Mouse (Mus musculus): Measurements from ENCODE around the gene Adck2. TPM values are rescaled to one million over a fixed set of nuclear protein-coding genes. Genes with fewer than 3 reads are reported as not detected.

The Adck2 gene
- total RNA-seq, 2 experiments from 2014 or later, result 5.3 to 6.2 TPM

DNA sequence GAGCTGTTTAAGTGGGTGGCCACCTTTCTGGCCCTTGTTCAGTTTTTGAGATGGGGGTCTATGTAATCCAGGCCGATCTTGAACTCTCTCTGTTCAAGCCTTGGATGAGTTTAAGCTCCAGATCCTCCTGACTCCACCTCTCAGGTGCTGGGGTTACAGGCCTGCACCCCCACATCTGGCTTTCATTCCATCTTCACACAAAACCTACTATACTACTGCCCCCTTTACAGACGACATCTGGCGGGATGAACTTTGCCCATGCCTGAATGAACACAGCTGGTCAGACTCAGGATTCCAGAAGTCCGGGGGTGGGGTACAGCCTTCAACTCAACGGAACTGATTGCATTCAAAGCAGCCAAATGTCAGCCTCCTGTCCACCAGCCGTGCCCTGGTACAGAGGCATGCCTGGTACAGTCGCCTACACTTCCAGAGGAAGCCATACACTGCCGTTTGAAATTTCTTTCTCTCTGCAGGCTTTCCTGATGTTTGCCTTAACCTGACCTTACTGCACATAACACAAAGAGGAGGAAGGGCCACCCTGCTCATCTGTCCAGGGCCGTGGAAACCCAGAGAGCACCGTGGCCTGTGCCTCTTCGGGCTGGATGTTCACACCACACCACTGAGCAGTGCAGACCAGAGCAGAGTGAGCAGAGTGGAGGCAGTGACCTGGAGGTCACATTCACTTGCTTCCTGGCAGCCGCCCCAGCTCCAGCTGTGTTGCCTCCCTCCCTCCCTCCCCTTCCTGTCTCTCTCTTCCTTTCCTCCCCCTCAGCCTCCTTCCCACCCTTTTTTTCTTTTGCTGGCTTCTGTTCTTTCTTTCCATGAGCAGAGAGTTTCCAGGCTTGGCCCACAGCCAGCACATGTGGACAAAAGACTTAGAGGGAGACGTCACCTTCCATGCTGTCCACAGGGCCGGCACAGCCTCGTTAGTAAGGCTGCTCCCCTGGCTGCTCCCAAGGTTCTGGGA lies 30.8 kb upstream of the Adck2 start:
- Histone ChIP-seq H3K4me3 (no peak overlapping the region), H3K27ac (peak overlapping the region; percentile 67)
- intact Hi-C loops (cut with DNase I), result no loop called here
- peak; percentile 84 for DNase-seq
- no peak for TF ChIP-seq CTCF (IDR thresholded peaks at IDR 0.05)

DNA sequence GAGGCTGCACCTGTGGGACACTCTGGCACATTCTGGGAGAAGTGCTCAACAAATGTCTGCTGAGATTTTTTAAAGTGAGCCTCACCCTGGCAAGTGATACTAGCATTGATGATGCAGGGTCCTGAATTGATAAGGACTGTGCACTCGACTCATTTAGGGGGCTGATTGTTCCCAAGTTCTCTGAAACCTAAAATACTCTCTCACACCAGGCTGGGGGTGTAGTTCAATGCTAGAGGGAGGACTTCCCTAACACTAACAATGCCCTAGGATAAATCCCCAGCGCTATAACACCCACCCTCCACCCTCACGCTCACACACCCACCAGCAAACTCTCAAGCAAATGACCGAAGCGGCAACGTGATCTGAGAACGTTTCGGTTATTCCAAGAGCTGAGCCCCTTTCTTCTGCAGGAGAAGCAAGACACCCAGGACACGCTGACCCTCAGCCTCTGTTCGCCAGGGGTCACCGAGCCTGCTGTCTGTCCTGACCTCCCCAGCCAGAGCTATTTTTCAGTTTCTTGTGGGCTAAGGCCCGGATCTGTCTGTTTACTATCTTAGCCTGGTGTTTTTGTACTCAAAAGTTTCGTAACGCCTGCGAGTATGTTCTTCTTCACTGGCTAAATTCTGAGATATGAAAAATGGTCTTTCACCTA lies 29.8 kb upstream of the Adck2 start:
- no peak for DNase-seq
- TF ChIP-seq CTCF (IDR thresholded peaks at IDR 0.05), result no peak
- intact Hi-C loops (cut with DNase I), result no loop called here
- peak overlapping the region; percentile 67 for H3K27ac ChIP-seq
- no peak overlapping the region for H3K4me3 ChIP-seq

DNA sequence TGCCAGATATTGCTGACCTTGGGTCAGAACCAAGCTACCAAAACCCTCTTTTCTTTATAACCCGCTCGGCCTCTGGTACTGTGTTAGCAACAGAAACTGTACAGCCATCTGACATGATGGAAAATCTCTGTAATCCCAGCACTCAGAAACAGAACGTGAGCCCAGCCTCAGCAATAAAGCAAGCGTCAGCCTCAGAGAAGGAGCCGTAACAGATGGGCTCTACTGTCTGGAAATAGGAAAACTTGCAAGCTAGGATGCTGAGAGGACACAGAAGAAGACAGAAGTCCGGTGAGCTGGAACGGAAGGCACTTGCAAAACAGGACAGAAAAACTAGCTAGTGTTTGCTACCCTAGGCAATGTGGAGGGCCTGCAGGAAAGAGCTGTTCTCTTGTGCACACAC lies 28.2 kb upstream of the Adck2 start:
- DNase-seq, result no peak
- Histone ChIP-seq H3K4me3 (no peak overlapping the region), H3K27ac (no peak overlapping the region)
- intact Hi-C loops (cut with DNase I), result no loop called here
- TF ChIP-seq CTCF (IDR thresholded peaks at IDR 0.05), result no peak

DNA sequence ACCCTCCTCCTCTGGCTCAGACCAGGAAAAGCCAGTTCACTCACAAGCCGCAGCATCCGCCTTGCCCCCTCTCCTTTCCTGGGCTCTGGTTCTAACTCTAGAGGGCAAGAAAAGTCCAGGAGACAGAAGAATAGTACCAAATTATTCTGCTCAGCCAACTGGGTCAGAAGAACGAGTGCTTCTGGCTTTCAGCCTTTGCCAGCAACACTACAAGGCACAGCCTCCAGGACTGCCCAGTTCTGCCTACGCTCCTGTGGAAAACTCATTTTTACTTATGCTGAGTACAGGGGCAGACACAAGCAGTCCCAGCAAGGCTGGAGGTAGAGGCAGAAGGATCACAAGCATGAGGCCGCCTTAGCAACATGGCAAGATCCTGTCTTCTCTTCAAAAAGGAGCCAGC lies 25.6 kb upstream of the Adck2 start:
- H3K27ac ChIP-seq, result no peak overlapping the region
- TF ChIP-seq CTCF (IDR thresholded peaks at IDR 0.05), result no peak
- no peak for DNase-seq
- intact Hi-C loops (cut with DNase I), result no loop called here
- H3K4me3 ChIP-seq, result no peak overlapping the region

DNA sequence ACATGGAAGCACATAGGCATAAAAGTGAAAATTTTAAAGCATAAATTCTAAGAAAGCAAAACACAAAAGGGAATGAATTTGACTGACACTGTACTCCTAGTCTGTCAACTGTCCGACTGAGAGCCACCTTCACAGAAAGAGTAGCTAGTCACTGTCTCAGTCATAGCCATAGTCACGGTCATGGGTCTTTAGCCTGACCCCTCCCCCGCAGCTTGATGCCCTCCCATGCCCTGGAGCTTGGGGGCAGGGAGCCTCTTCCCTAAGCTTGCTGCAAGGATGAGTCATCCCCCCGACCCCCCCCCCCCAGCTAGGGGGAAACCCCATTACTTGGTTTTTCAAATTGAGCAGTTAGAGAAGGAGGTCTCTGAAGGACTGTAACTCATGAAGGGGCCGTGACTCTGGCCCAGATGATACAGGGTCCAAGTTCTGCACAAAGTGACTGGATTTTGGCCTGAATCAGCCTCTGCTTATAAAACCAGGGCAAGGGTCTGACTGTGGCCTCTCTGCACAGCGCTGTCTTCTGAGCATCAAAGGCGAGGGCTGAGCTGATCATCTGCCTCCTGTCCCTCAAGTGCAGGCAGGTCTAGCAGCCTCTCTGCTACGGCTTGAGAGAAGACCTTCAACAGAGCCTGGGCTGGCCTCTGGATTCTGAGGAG lies 21.6 kb upstream of the Adck2 start:
- intact Hi-C loops (cut with DNase I), result no loop called here
- no peak for DNase-seq
- no peak for TF ChIP-seq CTCF (IDR thresholded peaks at IDR 0.05)
- Histone ChIP-seq H3K4me3 (no peak overlapping the region), H3K27ac (peak overlapping the region; percentile 38)

DNA sequence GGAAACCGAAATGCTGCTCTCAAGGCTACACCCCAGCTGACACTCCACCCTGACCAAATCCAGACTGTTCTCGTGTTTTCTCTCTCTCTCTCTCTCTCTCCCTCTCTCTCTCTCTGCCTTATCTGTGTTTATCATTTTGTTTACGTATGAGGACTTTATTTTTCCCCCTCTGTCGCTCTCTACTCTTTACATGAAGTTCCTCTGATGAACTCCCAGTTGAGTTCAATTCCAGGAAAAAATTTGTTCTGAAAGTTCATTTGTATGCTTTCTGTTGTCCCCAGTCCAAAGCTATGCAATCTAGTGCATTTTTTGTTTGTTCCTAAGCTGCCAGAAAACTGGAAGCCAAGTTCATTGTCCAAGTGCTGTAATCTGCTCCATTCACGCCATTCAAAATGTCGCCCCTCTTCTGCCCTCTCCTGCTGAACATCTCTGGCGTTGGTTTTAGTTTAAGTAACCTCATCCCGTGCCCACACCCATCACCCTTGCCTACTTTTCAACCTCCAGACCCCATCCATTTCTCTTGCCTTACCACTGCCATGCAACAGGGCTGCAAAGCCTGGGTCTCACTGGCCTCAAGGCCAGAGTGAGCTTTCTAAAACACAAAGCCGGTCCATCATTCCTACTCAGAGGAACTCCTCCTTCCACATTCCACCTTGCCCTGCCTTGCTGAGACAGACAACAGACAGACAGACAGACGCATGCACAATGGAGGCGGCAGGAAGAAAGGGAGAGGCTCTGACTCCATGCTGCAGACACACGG lies 18.6 kb upstream of the Adck2 start:
- no peak for TF ChIP-seq CTCF (IDR thresholded peaks at IDR 0.05)
- peak overlapping the region; percentile 76 for H3K27ac ChIP-seq
- intact Hi-C loops (cut with DNase I), result no loop called here
- H3K4me3 ChIP-seq, result peak overlapping the region; percentile 88
- DNase-seq, result no peak

DNA sequence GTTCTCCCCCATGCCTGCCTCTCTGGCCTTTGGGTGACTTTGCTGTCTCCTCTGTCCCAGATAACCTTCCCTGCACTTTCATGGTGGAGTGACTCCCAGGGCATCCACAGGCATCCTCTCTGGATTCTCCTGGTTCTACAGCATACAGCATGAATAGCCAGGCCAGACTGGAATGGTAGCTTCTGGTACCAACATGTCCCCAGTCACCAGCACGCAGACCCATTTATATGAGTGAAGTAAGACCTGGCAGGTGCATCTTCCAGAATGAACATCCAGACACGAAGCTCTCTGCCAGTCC lies 18.1 kb upstream of the Adck2 start:
- TF ChIP-seq CTCF (IDR thresholded peaks at IDR 0.05), result no peak
- DNase-seq, result no peak
- Histone ChIP-seq H3K27ac (peak overlapping the region; percentile 76), H3K4me3 (peak overlapping the region; percentile 88)
- intact Hi-C loops (cut with DNase I), result no loop called here

DNA sequence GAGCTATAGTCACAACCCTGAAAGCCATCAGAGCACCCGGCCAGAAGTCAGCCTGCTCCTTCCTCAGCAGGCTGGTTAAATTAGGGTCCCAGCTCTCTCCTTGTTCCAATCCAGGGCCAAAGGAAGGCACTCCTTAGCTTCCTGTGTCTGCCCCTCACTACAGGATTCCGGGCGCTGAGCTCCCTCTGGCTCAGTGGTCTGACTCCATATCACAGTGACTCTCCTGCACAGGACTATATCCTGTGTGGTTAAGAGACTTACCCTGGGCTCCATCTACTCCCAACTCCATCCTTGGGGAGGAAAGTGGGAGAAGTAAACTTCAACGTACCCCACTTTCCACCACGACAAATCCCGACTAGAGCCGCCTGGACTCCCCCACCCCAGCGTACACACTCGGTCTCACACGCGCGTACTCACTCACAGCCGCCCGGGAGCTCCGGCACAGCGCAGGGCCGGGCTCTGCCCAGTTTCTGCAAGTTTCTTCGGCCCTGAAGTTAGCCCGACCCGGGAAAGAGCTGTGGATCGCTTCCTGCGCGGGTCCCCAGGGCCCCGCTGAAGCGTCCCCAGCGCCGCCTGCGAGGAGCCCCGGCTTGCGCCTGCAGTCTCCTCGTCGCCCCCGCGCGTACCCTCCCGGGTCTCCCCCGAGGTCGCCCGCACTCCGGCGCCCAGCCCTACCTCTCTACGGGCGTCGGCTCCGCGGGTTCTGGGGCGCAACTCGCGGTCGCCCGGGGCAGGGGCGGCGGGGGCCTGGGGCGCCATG lies 16.6 kb upstream of the Adck2 start:
- H3K27ac ChIP-seq, result peak overlapping the region; percentile 86
- peak overlapping the region; percentile 88 for H3K4me3 ChIP-seq
- no peak for TF ChIP-seq CTCF (IDR thresholded peaks at IDR 0.05)
- DNase-seq, result peak; percentile 54
- intact Hi-C loops (cut with DNase I), result no loop called here

DNA sequence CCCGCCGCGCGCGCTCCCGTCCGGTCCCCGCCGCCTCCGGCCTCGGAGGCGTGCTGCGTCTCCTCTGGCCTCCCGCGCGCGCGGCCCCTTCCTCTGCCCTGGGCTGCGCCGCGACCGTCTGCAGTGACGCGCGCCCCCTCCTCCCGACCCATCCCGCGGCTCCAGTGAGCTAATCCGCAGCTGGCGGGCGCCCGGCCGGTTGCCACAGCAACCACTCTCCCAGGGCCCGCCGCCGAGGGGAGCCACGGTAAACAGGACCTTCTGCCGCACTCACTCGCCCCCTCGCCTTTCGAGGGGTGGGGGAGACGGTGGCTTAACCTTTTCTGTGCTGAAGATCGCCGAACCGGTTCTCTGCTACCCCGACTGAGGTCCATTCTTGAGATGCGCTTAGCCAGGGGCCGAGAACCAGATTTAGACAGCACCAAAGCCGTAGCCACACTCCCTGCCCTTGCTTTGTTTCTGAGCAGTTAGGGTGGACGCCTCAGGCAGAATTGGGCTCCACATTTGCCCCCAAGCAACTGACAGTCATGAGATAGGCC lies 15.9 kb upstream of the Adck2 start, which contains the start of gene Dennd2a:
Gene Dennd2a (minus strand): TSS at position 145 of the 539 bp plus-strand sequence.
- peak; percentile 87 for DNase-seq
- peak within 1 kb of the TSS; percentile 88 for H3K4me3 ChIP-seq
- intact Hi-C loops (cut with DNase I), result no loop called here
- H3K27ac ChIP-seq, result peak within 1 kb of the TSS; percentile 86
- no peak for TF ChIP-seq CTCF (IDR thresholded peaks at IDR 0.05)

DNA sequence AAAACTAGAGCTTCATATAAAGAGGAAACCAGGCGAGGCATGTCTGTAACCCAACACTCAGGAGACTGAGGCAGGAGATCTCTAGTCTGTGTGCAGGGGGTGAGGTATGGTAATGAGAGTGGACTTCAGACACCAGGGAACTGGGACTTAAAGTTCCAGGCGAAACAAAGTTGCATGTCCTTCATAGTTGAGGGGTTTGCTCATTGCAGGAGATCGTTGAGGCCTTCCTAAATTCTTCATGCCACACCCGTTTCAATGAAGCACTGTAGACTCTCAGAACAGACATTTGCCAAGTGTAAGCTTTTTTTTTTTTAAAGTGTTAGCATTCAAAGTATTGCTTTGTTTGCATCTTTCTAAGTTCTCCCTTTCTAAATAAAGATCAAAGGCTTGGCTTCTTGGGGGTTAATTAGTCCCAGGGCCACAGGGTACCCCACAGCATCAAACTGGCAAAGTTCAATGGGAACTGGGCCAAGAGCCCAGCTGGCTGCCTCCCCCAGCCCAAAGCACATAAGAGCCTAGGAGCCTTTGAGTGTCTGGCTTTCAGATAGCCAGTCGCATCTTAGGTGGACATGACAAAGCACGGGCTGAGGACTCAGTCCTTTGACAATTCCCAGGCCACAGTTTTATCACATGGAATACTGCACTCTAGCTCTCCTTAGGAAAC lies 14.3 kb upstream of the Adck2 start:
- H3K27ac ChIP-seq, result peak overlapping the region; percentile 49
- no peak for TF ChIP-seq CTCF (IDR thresholded peaks at IDR 0.05)
- intact Hi-C loops (cut with DNase I), result no loop called here
- no peak for DNase-seq
- no peak overlapping the region for H3K4me3 ChIP-seq

Measured in gastrocnemius, adult 2 months (tissue).